Mouse (Mus musculus) layer of hippocampus, adult 18-20 months (tissue): ENCODE measurements around the gene Nck2. TPM values are rescaled to one million over a fixed set of nuclear protein-coding genes. Genes with fewer than 3 reads are reported as not detected.

ENCODE experiments used
- DNase-seq, 2 experiments: peaks; one replicate each; pipeline ENCODE4 v3.0.0; 2022; ENCODE audit warnings: low spot score in 2 of 2
- total RNA-seq, 2 experiments: library from RNA; stranded (reverse); gene quantifications; 2 replicates each; pipeline ENCODE4 v1.2.3; 2021

The Nck2 gene
- total RNA-seq, 2 experiments from 2014 or later, result 48.9 to 54.9 TPM

- peak in 1 of 2 experiments; percentile 53 for DNase-seq
Observed at GRCm38 (mm10) chr1:43497951-43498350, 53.6 kb downstream of the Nck2 start.

- no peak for DNase-seq
Observed at GRCm38 (mm10) chr1:43500121-43500520, 55.7 kb downstream of the Nck2 start.

- DNase-seq, result no peak
Observed at GRCm38 (mm10) chr1:43501143-43501919, 57.0 kb downstream of the Nck2 start.

GRCm38 (mm10) chr1:43501920-43502791 lies 57.8 kb downstream of the Nck2 start:
- DNase-seq, result peak in 1 of 2 experiments; percentile 63

- no peak for DNase-seq
Observed at GRCm38 (mm10) chr1:43502792-43503146, 58.4 kb downstream of the Nck2 start.

GRCm38 (mm10) chr1:43503261-43503660 lies 58.9 kb downstream of the Nck2 start:
- DNase-seq, result no peak

- DNase-seq, result no peak
Observed at GRCm38 (mm10) chr1:43503676-43504075, 59.3 kb downstream of the Nck2 start.

GRCm38 (mm10) chr1:43504235-43504634 lies 59.9 kb downstream of the Nck2 start:
- DNase-seq, result no peak

- DNase-seq, result no peak
Observed at GRCm38 (mm10) chr1:43506638-43507037, 62.3 kb downstream of the Nck2 start.

GRCm38 (mm10) chr1:43507809-43508208 lies 63.4 kb downstream of the Nck2 start:
- no peak for DNase-seq

- DNase-seq, result no peak
Observed at GRCm38 (mm10) chr1:43511256-43511655, 66.9 kb downstream of the Nck2 start.

GRCm38 (mm10) chr1:43511667-43512066 lies 67.3 kb downstream of the Nck2 start:
- no peak for DNase-seq

- DNase-seq, result no peak
Observed at GRCm38 (mm10) chr1:43517405-43517804, 73.0 kb downstream of the Nck2 start.

GRCm38 (mm10) chr1:43520216-43520988 lies 76.0 kb downstream of the Nck2 start:
- no peak for DNase-seq

- DNase-seq, result no peak
Observed at GRCm38 (mm10) chr1:43520989-43521371, 76.6 kb downstream of the Nck2 start.

GRCm38 (mm10) chr1:43521512-43521911 lies 77.1 kb downstream of the Nck2 start:
- DNase-seq, result no peak

GRCm38 (mm10) chr1:43521950-43522349 lies 77.6 kb downstream of the Nck2 start:
- DNase-seq, result no peak

GRCm38 (mm10) chr1:43522976-43523375 lies 78.6 kb downstream of the Nck2 start:
- no peak for DNase-seq

- no peak for DNase-seq
Observed at GRCm38 (mm10) chr1:43524332-43524731, 80.0 kb downstream of the Nck2 start.

GRCm38 (mm10) chr1:43528275-43528674 lies 83.9 kb downstream of the Nck2 start:
- no peak for DNase-seq

- DNase-seq, result peak; percentile 22 to 69
Observed at GRCm38 (mm10) chr1:43529086-43529485, 84.7 kb downstream of the Nck2 start.
